Mouse (Mus musculus) spleen, postnatal 10 days (tissue): ENCODE measurements around the gene Olfr1170.

Experiments used
- DNase-seq, 2 experiments: peaks; one replicate each; pipeline ENCODE4 v3.0.0; 2021 to 2022; ENCODE audit warnings: low spot score in 2 of 2

The Olfr1170 gene

DNA sequence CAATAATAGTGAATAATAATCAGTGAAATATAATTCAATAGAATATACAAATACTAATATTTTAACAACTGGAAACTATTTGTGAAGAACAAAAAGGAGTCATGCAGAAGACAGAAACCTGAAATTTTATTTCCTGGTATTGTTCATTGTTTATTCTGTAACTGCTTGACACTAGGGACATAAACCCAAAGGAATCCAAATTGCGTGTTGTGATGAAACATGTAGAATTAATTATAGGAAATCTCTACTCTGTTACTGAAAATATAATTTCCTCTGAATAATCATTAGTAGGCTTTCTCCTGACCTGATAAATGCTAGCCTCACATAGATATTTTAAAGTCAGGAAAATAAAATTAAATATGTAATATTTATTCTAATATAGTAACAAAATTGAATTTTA, at the start of gene Olfr1170:
TSS of gene Olfr1170 (minus strand) at position 101 of the 400 bp plus-strand sequence.
- no peak for DNase-seq

DNA sequence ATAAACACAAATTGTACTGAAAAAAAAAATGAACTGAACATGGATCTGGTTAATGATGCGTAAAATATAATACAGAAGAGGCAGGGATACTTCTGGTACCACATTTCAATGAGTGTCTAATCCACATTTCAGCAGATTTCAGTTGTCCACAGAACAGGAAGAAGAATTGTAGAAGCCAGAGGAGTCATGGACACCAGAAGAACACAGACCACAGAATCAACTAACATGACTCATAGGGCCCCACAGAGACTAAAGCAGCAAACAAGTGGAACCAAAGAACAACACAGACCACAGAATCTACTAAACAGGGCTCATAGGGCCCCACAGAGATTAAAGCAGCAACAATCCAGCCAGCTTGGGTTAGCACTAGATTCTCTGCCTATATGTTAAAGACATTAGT, 7.3 kb downstream of the Olfr1170 start:
- DNase-seq, result no peak

DNA sequence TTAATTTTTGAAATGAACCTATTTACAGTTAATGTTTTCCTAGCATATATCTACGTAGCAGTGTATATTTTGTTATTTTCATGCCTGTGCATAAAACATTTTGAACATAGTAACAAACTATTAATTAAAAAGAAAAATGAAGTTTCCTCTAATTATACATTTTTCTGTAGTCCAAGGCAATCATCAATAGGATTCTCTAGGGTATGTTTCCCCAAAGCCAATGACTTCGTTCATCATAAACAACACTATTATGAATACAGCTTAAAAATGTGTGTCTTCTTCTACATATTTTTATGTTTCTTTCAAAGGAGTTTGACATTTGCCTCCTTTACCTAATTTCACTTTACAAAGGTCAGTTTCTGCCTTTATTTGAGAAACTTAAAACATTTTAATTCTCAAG, 46.6 kb downstream of the Olfr1170 start, which contains the start of gene Olfr1168:
TSS of gene Olfr1168 (plus strand) at position 301 of the 400 bp plus-strand sequence.
- no peak for DNase-seq
